ENCODE assay signal across 24 mouse cellular contexts in genomic region chr1:155827703-155828295, GRCm38 (mm10). TPM values are rescaled to one million over a fixed set of nuclear protein-coding genes. Genes with fewer than 3 reads are reported as not detected.
DNase-seq lines count a peak whose midpoint lies in the region; ATAC-seq lines count a peak whose summit lies in the region.
"Had no signal": no experiment of that assay in that cellular context is flagged by ENCODE, and none has a peak within 500 bp of the region (broad histone marks: within the 10 kb centered on the region; RNA-seq: fewer than 3 reads in every experiment).

No protein-coding gene starts in this region.

- H3K9ac ChIP-seq in kidney, embryonic 15.5 days, result no peak overlapping the region
- no peak overlapping the region for H3K9ac ChIP-seq in liver, embryonic 13.5 days
- H3K9ac ChIP-seq: embryonic facial prominence, embryonic 15.5 days; liver, embryonic 14.5 days; midbrain, embryonic 12.5 days; stomach, embryonic 15.5 days had no signal

- WGBS in kidney, embryonic 15.5 days, result 34% methylated on average over 8 of the region's 8 CpGs
- WGBS in liver, embryonic 13.5 days (ENCODE audit: insufficient replicate concordance), result 50% methylated on average over 8 of the region's 8 CpGs

- H3K4me3 ChIP-seq in kidney, embryonic 15.5 days (replicated peaks), result no peak overlapping the region
- H3K4me3 ChIP-seq in liver, embryonic 13.5 days (replicated peaks), result no peak overlapping the region
- H3K4me3 ChIP-seq: embryonic facial prominence, embryonic 15.5 days; gastrocnemius, adult 2 months; heart, embryonic 10.5 days; limb, embryonic 10.5 days; midbrain, embryonic 12.5 days; stomach, embryonic 15.5 days had no signal

- no peaks in the 10 kb centered on the region for H3K9me3 ChIP-seq in kidney, embryonic 15.5 days (replicated peaks)
- H3K9me3 ChIP-seq in liver, embryonic 13.5 days (replicated peaks), result no peaks in the 10 kb centered on the region
- H3K9me3 ChIP-seq: embryonic facial prominence, embryonic 15.5 days; heart, embryonic 10.5 days; limb, embryonic 10.5 days; midbrain, embryonic 12.5 days; stomach, embryonic 15.5 days had no signal

- peak overlapping the region; percentile 74 for H3K27ac ChIP-seq in kidney, embryonic 15.5 days
- no peak overlapping the region for H3K27ac ChIP-seq in liver, embryonic 13.5 days
- H3K27ac ChIP-seq: embryonic facial prominence, embryonic 15.5 days; gastrocnemius, adult 2 months; heart, embryonic 10.5 days; limb, embryonic 10.5 days; liver, embryonic 14.5 days; macrophage; midbrain, embryonic 12.5 days; stomach, embryonic 15.5 days had no signal

- no peaks in the 10 kb centered on the region for H3K27me3 ChIP-seq in kidney, embryonic 15.5 days
- H3K27me3 ChIP-seq in liver, embryonic 13.5 days, result no peaks in the 10 kb centered on the region; the same call in 1 of the 2 replicates
- H3K27me3 ChIP-seq: embryonic facial prominence, embryonic 15.5 days; midbrain, embryonic 12.5 days; stomach, embryonic 15.5 days had no signal

- H3K36me3 ChIP-seq in kidney, embryonic 15.5 days, result no peaks in the 10 kb centered on the region
- H3K36me3 ChIP-seq in liver, embryonic 13.5 days, result no peaks in the 10 kb centered on the region
- H3K36me3 ChIP-seq: embryonic facial prominence, embryonic 15.5 days; heart, embryonic 10.5 days; limb, embryonic 10.5 days; midbrain, embryonic 12.5 days; stomach, embryonic 15.5 days had no signal

- H3K4me1 ChIP-seq in kidney, embryonic 15.5 days, result peaks cover 17% of the 10 kb centered on the region
- H3K4me1 ChIP-seq in liver, embryonic 13.5 days (replicated peaks), result peaks cover 18% of the 10 kb centered on the region
- H3K4me1 ChIP-seq: embryonic facial prominence, embryonic 15.5 days; limb, embryonic 10.5 days; midbrain, embryonic 12.5 days; stomach, embryonic 15.5 days had no signal

- peak overlapping the region; percentile 14; the same call in 1 of the 2 replicates for H3K4me2 ChIP-seq in kidney, embryonic 15.5 days
- H3K4me2 ChIP-seq in liver, embryonic 13.5 days, result no peak overlapping the region
- H3K4me2 ChIP-seq: embryonic facial prominence, embryonic 15.5 days; midbrain, embryonic 12.5 days; stomach, embryonic 15.5 days had no signal

- no peak for DNase-seq in kidney, postnatal 4 days
- peak; percentile 25 for DNase-seq in retina, postnatal 1 day
- no peak for DNase-seq in retina, embryonic 14.5 days (ENCODE audit: low spot score)
- no peak for DNase-seq in liver, embryonic 13.5 days
- peak; percentile 27 for DNase-seq in yolk sac, embryonic 10.5 days (ENCODE audit: low spot score)
- DNase-seq in gastrocnemius, postnatal 4 days (ENCODE audit: low spot score in 2 of 2), result no peak
- DNase-seq in lung, postnatal 10 days, result no peak
- DNase-seq: adrenal gland, postnatal 25 days; cerebellum, adult 9-11 months; gastrocnemius, adult 2 months; kidney, adult 2 months; right cerebral cortex, postnatal 25 days; thymus, adult 2 months; thymus, postnatal 4 days had no signal

- ATAC-seq in kidney, embryonic 15.5 days (replicated peaks; ENCODE audit: low FRiP score), result peak; percentile 89
- ATAC-seq in liver, embryonic 13.5 days (ENCODE audit: low read depth), result peak; percentile 44; the same call in 1 of the 2 replicates
- ATAC-seq: forebrain, embryonic 14.5 days; hindbrain, embryonic 16.5 days had no signal

RNA-seq across cellular contexts. Expression of gene Qsox1, which starts 15.1 kb away (rescaled TPM):
- 28.2 and 29.4 TPM in 2 replicates for polyA plus RNA-seq in kidney, embryonic 15.5 days (2015; fragmentation: Nextera tagmentation; extraction: Ambion mirVana)
- polyA plus RNA-seq in liver, embryonic 13.5 days (2015; fragmentation: Nextera tagmentation; extraction: Ambion mirVana), result 20.5 and 21.4 TPM in 2 replicates
- total RNA-seq in gastrocnemius, postnatal 4 days (2021), result 10 to 100 TPM; 55.3 to 59.9 TPM

Comparison
In these comparisons a context has a peak if more than half of its experiments do, and no peak if none do; other contexts are left out.
1. DNase-seq: peak in retina, postnatal 1 day (single experiment) and yolk sac, embryonic 10.5 days (single experiment); none in kidney, postnatal 4 days (0 of 2), retina, embryonic 14.5 days (single experiment), liver, embryonic 13.5 days (single experiment), gastrocnemius, postnatal 4 days (0 of 2) and lung, postnatal 10 days (single experiment).